12 mouse cellular contexts compared by ENCODE assay signal in the genomic region with DNA sequence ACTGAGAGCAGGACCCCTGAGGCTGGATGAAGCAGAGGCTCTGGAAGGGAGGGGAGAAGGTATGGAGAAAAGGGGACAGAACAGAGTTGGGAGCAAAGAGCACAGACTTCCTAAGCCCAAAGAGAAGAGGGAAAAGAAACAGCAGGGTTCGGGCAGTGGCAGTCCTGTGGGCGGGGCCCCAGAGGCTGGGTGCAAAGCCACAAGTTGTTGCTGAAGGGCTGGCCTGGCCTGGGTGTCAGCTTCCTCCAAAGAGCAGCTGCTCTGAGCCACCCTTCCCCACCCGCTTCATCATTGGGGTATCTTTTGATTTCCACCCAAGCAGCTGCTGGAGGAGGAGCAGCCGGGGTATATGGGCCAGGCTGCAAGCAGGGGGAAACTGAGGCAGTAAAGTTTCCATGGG. TPM values are rescaled to one million over a fixed set of nuclear protein-coding genes. Genes with fewer than 3 reads are reported as not detected.
A peak's percentile ranks its signal among the peaks of the same experiment; 100 is the strongest.
DNase-seq lines count a peak whose midpoint lies in the region; ATAC-seq and TF ChIP-seq lines count a peak whose summit lies in the region.
"Had no signal": no experiment of that assay in that cellular context is flagged by ENCODE, and none has a peak within 500 bp of the region (broad histone marks: within the 10 kb centered on the region; RNA-seq: fewer than 3 reads in every experiment).

No protein-coding gene starts in this region.

- no peaks in the 10 kb centered on the region for H3K9me3 ChIP-seq in embryonic facial prominence, embryonic 10.5 days
- H3K9me3 ChIP-seq in forebrain, embryonic 11.5 days (ENCODE audit: control insufficient read depth, low read length): no peaks in the 10 kb centered on the region
- H3K9me3 ChIP-seq: hindbrain, embryonic 15.5 days; lung, embryonic 15.5 days had no signal

- H3K27me3 ChIP-seq in embryonic facial prominence, embryonic 10.5 days (replicated peaks; ENCODE audit: low read depth, poor library complexity, severe bottlenecking): 0 out of 2 replicates have a peak, but pooled peaks cover 11% of the 10 kb centered on the region
- H3K27me3 ChIP-seq in cerebellum, adult 2 months (ENCODE audit: control insufficient read depth, insufficient read depth, low read length): no peaks in the 10 kb centered on the region; the same call in 1 of the 2 replicates
- H3K27me3 ChIP-seq in forebrain, embryonic 11.5 days (ENCODE audit: control insufficient read depth, insufficient read depth, low read length): no peaks in the 10 kb centered on the region
- H3K27me3 ChIP-seq: hindbrain, embryonic 15.5 days; lung, embryonic 15.5 days had no signal

- peaks cover 36% of the 10 kb centered on the region for H3K36me3 ChIP-seq in embryonic facial prominence, embryonic 10.5 days (replicated peaks)
- H3K36me3 ChIP-seq in forebrain, embryonic 11.5 days (ENCODE audit: control insufficient read depth, insufficient read depth, low read length): peaks cover 8% of the 10 kb centered on the region; the same call in 1 of the 2 replicates

- TF ChIP-seq POLR2A in cerebellum, adult 2 months (IDR thresholded peaks at IDR 0.05; ENCODE audit: borderline replicate concordance, insufficient read depth, low read length): no peak

- no peak overlapping the region for H3K4me2 ChIP-seq in forebrain, embryonic 11.5 days (ENCODE audit: low read depth, low read length, severe bottlenecking)
- H3K4me2 ChIP-seq: hindbrain, embryonic 15.5 days; lung, embryonic 15.5 days had no signal

- H3K9ac ChIP-seq in forebrain, embryonic 11.5 days (ENCODE audit: low read length): no peak overlapping the region
- H3K9ac ChIP-seq: hindbrain, embryonic 15.5 days; lung, embryonic 15.5 days had no signal

- DNase-seq in lung, postnatal 10 days: peak; percentile 62
- DNase-seq in lung, postnatal 25 days (ENCODE audit: low spot score): no peak
- DNase-seq in embryonic facial prominence, embryonic 10.5 days (ENCODE audit: low spot score): no peak
- peak; percentile 39 to 61 for DNase-seq in gastrocnemius, postnatal 4 days (ENCODE audit: low spot score in 2 of 2)
- no peak for DNase-seq in cerebellum, adult 2 months
- DNase-seq in forebrain, embryonic 11.5 days (ENCODE audit: low spot score): no peak
- DNase-seq: adrenal gland, postnatal 25 days; cerebellum, postnatal 10 days; kidney, postnatal 36 days had no signal

- H3K4me1 ChIP-seq in embryonic facial prominence, embryonic 10.5 days: peaks cover 53% of the 10 kb centered on the region
- H3K4me1 ChIP-seq in cerebellum, adult 2 months (ENCODE audit: control insufficient read depth, insufficient read depth, low read length): no peaks in the 10 kb centered on the region
- no peaks in the 10 kb centered on the region for H3K4me1 ChIP-seq in forebrain, embryonic 11.5 days (replicated peaks; ENCODE audit: control insufficient read depth, insufficient read depth, low read length)
- H3K4me1 ChIP-seq: hindbrain, embryonic 15.5 days had no signal

- TF ChIP-seq CTCF in cerebellum, adult 2 months (IDR thresholded peaks at IDR 0.05; ENCODE audit: borderline replicate concordance, insufficient read depth, low read depth, low read length): no peak

- 55% methylated on average over 4 of the region's 4 CpGs for WGBS in embryonic facial prominence, embryonic 10.5 days
- WGBS in cerebellum, adult 2 months: 48% methylated on average over 4 of the region's 4 CpGs
- 67% methylated on average over 4 of the region's 4 CpGs for WGBS in forebrain, embryonic 11.5 days

- ATAC-seq in megakaryocyte progenitor cell, adult 5-6 weeks (replicated peaks; ENCODE audit: poor library complexity): peak; percentile 78
- ATAC-seq in forebrain, embryonic 11.5 days (replicated peaks; ENCODE audit: low FRiP score): no peak

- no peak overlapping the region for H3K4me3 ChIP-seq in embryonic facial prominence, embryonic 10.5 days
- H3K4me3 ChIP-seq in cerebellum, adult 2 months (replicated peaks; ENCODE audit: insufficient read depth, low read depth, low read length): no peak overlapping the region
- H3K4me3 ChIP-seq in forebrain, embryonic 11.5 days (ENCODE audit: low read depth, low read length): no peak overlapping the region
- H3K4me3 ChIP-seq: hindbrain, embryonic 15.5 days; lung, embryonic 15.5 days had no signal

- 0 out of 2 replicates have a peak overlapping the region, but pooled peaks have one; percentile 8 for H3K27ac ChIP-seq in embryonic facial prominence, embryonic 10.5 days (replicated peaks)
- H3K27ac ChIP-seq in cerebellum, adult 2 months (ENCODE audit: insufficient read depth, low read length): no peak overlapping the region
- no peak overlapping the region for H3K27ac ChIP-seq in forebrain, embryonic 11.5 days (ENCODE audit: low read depth, low read length)
- H3K27ac ChIP-seq: hindbrain, embryonic 15.5 days; lung, embryonic 15.5 days had no signal

RNA-seq across cellular contexts. Expression of a gene that starts 1.2 kb away (rescaled TPM):
- polyA plus RNA-seq in embryonic facial prominence, embryonic 10.5 days (2016; fragmentation: Nextera tagmentation; extraction: Ambion mirVana): 1.8 and 2.5 TPM in 2 replicates
- 1,000 to 10,000 TPM; 6,232 to 6,720 TPM for total RNA-seq in gastrocnemius, postnatal 4 days (2021)
- not detected in 2 replicates for total RNA-seq in megakaryocyte progenitor cell, adult 5-6 weeks (2015)
- not detected in 2 replicates for total RNA-seq in megakaryocyte progenitor cell, adult 5-6 weeks (2017)
- polyA plus RNA-seq in cerebellum, adult 2 months (2012; rRNA removed): 0.38 and 0.46 TPM in 2 replicates
- not detected in 2 replicates for polyA plus RNA-seq in forebrain, embryonic 11.5 days (2014; fragmentation: Nextera tagmentation; extraction: Ambion mirVana)
- total RNA-seq: adrenal gland, postnatal 25 days had no signal

RNA-seq across cellular contexts. Expression of a gene that starts 11.1 kb away (rescaled TPM):
- 53.3 and 54.0 TPM in 2 replicates for polyA plus RNA-seq in embryonic facial prominence, embryonic 10.5 days (2016; fragmentation: Nextera tagmentation; extraction: Ambion mirVana)
- 10 to 100 TPM; 52.7 to 57.0 TPM for total RNA-seq in gastrocnemius, postnatal 4 days (2021)
- 33.4 and 36.3 TPM in 2 replicates for total RNA-seq in megakaryocyte progenitor cell, adult 5-6 weeks (2015)
- total RNA-seq in megakaryocyte progenitor cell, adult 5-6 weeks (2017): 19.3 and 20.1 TPM in 2 replicates
- polyA plus RNA-seq in cerebellum, adult 2 months (2012; rRNA removed): 69.0 and 69.5 TPM in 2 replicates
- polyA plus RNA-seq in forebrain, embryonic 11.5 days (2014; fragmentation: Nextera tagmentation; extraction: Ambion mirVana): 53.5 and 55.6 TPM in 2 replicates

RNA-seq across cellular contexts. Expression of a gene that starts 23.0 kb away (rescaled TPM):
- 169 and 185 TPM in 2 replicates for polyA plus RNA-seq in embryonic facial prominence, embryonic 10.5 days (2016; fragmentation: Nextera tagmentation; extraction: Ambion mirVana)
- 100 to 1,000 TPM in 1 of 2 experiments, 10 to 100 TPM in 1; 97.3 to 127 TPM for total RNA-seq in gastrocnemius, postnatal 4 days (2021)
- total RNA-seq in megakaryocyte progenitor cell, adult 5-6 weeks (2015): 89.9 and 97.9 TPM in 2 replicates
- total RNA-seq in megakaryocyte progenitor cell, adult 5-6 weeks (2017): 85.6 and 89.2 TPM in 2 replicates
- polyA plus RNA-seq in cerebellum, adult 2 months (2012; rRNA removed): 123 and 124 TPM in 2 replicates
- 138 and 160 TPM in 2 replicates for polyA plus RNA-seq in forebrain, embryonic 11.5 days (2014; fragmentation: Nextera tagmentation; extraction: Ambion mirVana)

RNA-seq across cellular contexts. Expression of a gene that starts 35.6 kb away (rescaled TPM):
- polyA plus RNA-seq in embryonic facial prominence, embryonic 10.5 days (2016; fragmentation: Nextera tagmentation; extraction: Ambion mirVana): 33.7 and 34.6 TPM in 2 replicates
- 10 to 100 TPM; 14.0 to 16.2 TPM for total RNA-seq in gastrocnemius, postnatal 4 days (2021)
- total RNA-seq in megakaryocyte progenitor cell, adult 5-6 weeks (2015): 4.0 and 4.9 TPM in 2 replicates
- 12.9 and 19.5 TPM in 2 replicates for total RNA-seq in megakaryocyte progenitor cell, adult 5-6 weeks (2017)
- 22.2 and 24.0 TPM in 2 replicates for polyA plus RNA-seq in cerebellum, adult 2 months (2012; rRNA removed)
- 23.4 and 24.8 TPM in 2 replicates for polyA plus RNA-seq in forebrain, embryonic 11.5 days (2014; fragmentation: Nextera tagmentation; extraction: Ambion mirVana)

RNA-seq across cellular contexts. Expression of a gene that starts 39.1 kb away (rescaled TPM):
- polyA plus RNA-seq in embryonic facial prominence, embryonic 10.5 days (2016; fragmentation: Nextera tagmentation; extraction: Ambion mirVana): 50.4 and 54.1 TPM in 2 replicates
- 10 to 100 TPM; 57.0 to 70.7 TPM for total RNA-seq in gastrocnemius, postnatal 4 days (2021)
- 86.9 and 88.6 TPM in 2 replicates for total RNA-seq in megakaryocyte progenitor cell, adult 5-6 weeks (2015)
- 29.0 and 29.5 TPM in 2 replicates for total RNA-seq in megakaryocyte progenitor cell, adult 5-6 weeks (2017)
- 139 and 154 TPM in 2 replicates for polyA plus RNA-seq in cerebellum, adult 2 months (2012; rRNA removed)
- polyA plus RNA-seq in forebrain, embryonic 11.5 days (2014; fragmentation: Nextera tagmentation; extraction: Ambion mirVana): 81.4 and 81.8 TPM in 2 replicates

Comparison
In these comparisons a context has a peak if more than half of its experiments do, and no peak if none do; other contexts are left out.
1. DNase-seq: peak in lung, postnatal 10 days (single experiment) and gastrocnemius, postnatal 4 days (2 of 2); none in lung, postnatal 25 days (single experiment), embryonic facial prominence, embryonic 10.5 days (single experiment), cerebellum, adult 2 months (0 of 2) and forebrain, embryonic 11.5 days (single experiment).